Mouse (Mus musculus): ENCODE data around the gene Mill2.

Gene Mill2

GRCm38 (mm10) chr7:18839865-18840264, at the start of gene Mill2:
Gene Mill2, plus strand, starts transcription at chr7:18839966.
- in situ Hi-C loops (cut with MboI; ENCODE audit: low pct_unique_long_range_greater_than_20kb in 1 of 2, low sequenced_read_pairs in 2 of 2, unreplicated experiment in 1 of 2), result loop anchor here in 1 of 2 experiments (10.0 to 25.0 kb wide), 2 partner anchors 45 to 603 kb away; partner anchors contain the start of gene Mill1

- in situ Hi-C loops (cut with MboI; ENCODE audit: low pct_unique_long_range_greater_than_20kb in 1 of 2, low sequenced_read_pairs in 2 of 2, unreplicated experiment in 1 of 2), result loop anchor here in 1 of 2 experiments (10.0 kb wide), 1 partner anchor 66 kb away; no protein-coding TSS in a partner anchor
These were observed 49.1 kb upstream of the Mill2 start for GRCm38 (mm10) chr7:18790671-18791070.

GRCm38 (mm10) chr7:18798420-18798819, 41.3 kb upstream of the Mill2 start, which contains the start of gene Psg19:
Gene Psg19, minus strand, starts transcription at chr7:18798520.
- in situ Hi-C loops (cut with MboI; ENCODE audit: low pct_unique_long_range_greater_than_20kb in 1 of 2, low sequenced_read_pairs in 2 of 2, unreplicated experiment in 1 of 2), result loop anchor here (5.0 to 10.0 kb wide), 2 partner anchors 74 to 76 kb away; no protein-coding TSS in a partner anchor

- in situ Hi-C loops (cut with MboI; ENCODE audit: low pct_unique_long_range_greater_than_20kb in 1 of 2, low sequenced_read_pairs in 2 of 2, unreplicated experiment in 1 of 2), result loop anchor here (5.0 to 10.0 kb wide), 2 partner anchors 74 to 77 kb away; no protein-coding TSS in a partner anchor
These were observed 40.6 kb upstream of the Mill2 start for GRCm38 (mm10) chr7:18799129-18799528.

- in situ Hi-C loops (cut with MboI; ENCODE audit: low pct_unique_long_range_greater_than_20kb in 1 of 2, low sequenced_read_pairs in 2 of 2, unreplicated experiment in 1 of 2), result no loop called here
These were observed 36.2 kb upstream of the Mill2 start for GRCm38 (mm10) chr7:18803526-18803925.

GRCm38 (mm10) chr7:18818301-18818700, 21.5 kb upstream of the Mill2 start:
- in situ Hi-C loops (cut with MboI; ENCODE audit: low pct_unique_long_range_greater_than_20kb in 1 of 2, low sequenced_read_pairs in 2 of 2, unreplicated experiment in 1 of 2), result no loop called here

- in situ Hi-C loops (cut with MboI; ENCODE audit: low pct_unique_long_range_greater_than_20kb in 1 of 2, low sequenced_read_pairs in 2 of 2, unreplicated experiment in 1 of 2), result no loop called here
These were observed 18.3 kb upstream of the Mill2 start, which contains the start of gene Psg17 for GRCm38 (mm10) chr7:18821507-18821906. Gene Psg17, minus strand, starts transcription at chr7:18821607.

GRCm38 (mm10) chr7:18827792-18828546, 11.8 kb upstream of the Mill2 start:
- in situ Hi-C loops (cut with MboI; ENCODE audit: low pct_unique_long_range_greater_than_20kb in 1 of 2, low sequenced_read_pairs in 2 of 2, unreplicated experiment in 1 of 2), result loop anchor here in 1 of 2 experiments (25.0 kb wide), 1 partner anchor 591 kb away; the partner anchor contains the start of gene Mill1

GRCm38 (mm10) chr7:18828592-18828991, 11.2 kb upstream of the Mill2 start:
- in situ Hi-C loops (cut with MboI; ENCODE audit: low pct_unique_long_range_greater_than_20kb in 1 of 2, low sequenced_read_pairs in 2 of 2, unreplicated experiment in 1 of 2), result loop anchor here in 1 of 2 experiments (25.0 kb wide), 1 partner anchor 591 kb away; the partner anchor contains the start of gene Mill1

- in situ Hi-C loops (cut with MboI; ENCODE audit: low pct_unique_long_range_greater_than_20kb in 1 of 2, low sequenced_read_pairs in 2 of 2, unreplicated experiment in 1 of 2), result loop anchor here in 1 of 2 experiments (25.0 kb wide), 1 partner anchor 592 kb away; the partner anchor contains the start of gene Mill1
These were observed 10.2 kb upstream of the Mill2 start for GRCm38 (mm10) chr7:18829545-18829944.

- in situ Hi-C loops (cut with MboI; ENCODE audit: low pct_unique_long_range_greater_than_20kb in 1 of 2, low sequenced_read_pairs in 2 of 2, unreplicated experiment in 1 of 2), result loop anchor here in 1 of 2 experiments (10.0 to 25.0 kb wide), 2 partner anchors 53 to 595 kb away; partner anchors contain the start of gene Mill1
These were observed 7.5 kb upstream of the Mill2 start for GRCm38 (mm10) chr7:18832298-18832697.

GRCm38 (mm10) chr7:18840386-18841173, 814 bp downstream of the Mill2 start:
- in situ Hi-C loops (cut with MboI; ENCODE audit: low pct_unique_long_range_greater_than_20kb in 1 of 2, low sequenced_read_pairs in 2 of 2, unreplicated experiment in 1 of 2), result loop anchor here in 1 of 2 experiments (25.0 kb wide), 1 partner anchor 603 kb away; the partner anchor contains the start of gene Mill1

- in situ Hi-C loops (cut with MboI; ENCODE audit: low pct_unique_long_range_greater_than_20kb in 1 of 2, low sequenced_read_pairs in 2 of 2, unreplicated experiment in 1 of 2), result loop anchor here in 1 of 2 experiments (25.0 kb wide), 1 partner anchor 604 kb away; the partner anchor contains the start of gene Mill1
These were observed 1.4 kb downstream of the Mill2 start for GRCm38 (mm10) chr7:18841174-18841567.

- in situ Hi-C loops (cut with MboI; ENCODE audit: low pct_unique_long_range_greater_than_20kb in 1 of 2, low sequenced_read_pairs in 2 of 2, unreplicated experiment in 1 of 2), result loop anchor here in 1 of 2 experiments (25.0 kb wide), 1 partner anchor 608 kb away; the partner anchor contains the start of gene Mill1
These were observed 5.0 kb downstream of the Mill2 start for GRCm38 (mm10) chr7:18844811-18845210.

GRCm38 (mm10) chr7:18848395-18848794, 8.6 kb downstream of the Mill2 start:
- in situ Hi-C loops (cut with MboI; ENCODE audit: low pct_unique_long_range_greater_than_20kb in 1 of 2, low sequenced_read_pairs in 2 of 2, unreplicated experiment in 1 of 2), result loop anchor here in 1 of 2 experiments (25.0 kb wide), 1 partner anchor 611 kb away; the partner anchor contains the start of gene Mill1

- in situ Hi-C loops (cut with MboI; ENCODE audit: low pct_unique_long_range_greater_than_20kb in 1 of 2, low sequenced_read_pairs in 2 of 2, unreplicated experiment in 1 of 2), result loop anchor here in 1 of 2 experiments (25.0 kb wide), 1 partner anchor 596 kb away; no protein-coding TSS in a partner anchor
These were observed 18.6 kb downstream of the Mill2 start for GRCm38 (mm10) chr7:18858310-18858916.

- in situ Hi-C loops (cut with MboI; ENCODE audit: low pct_unique_long_range_greater_than_20kb in 1 of 2, low sequenced_read_pairs in 2 of 2, unreplicated experiment in 1 of 2), result loop anchor here in 1 of 2 experiments (25.0 kb wide), 1 partner anchor 600 kb away; no protein-coding TSS in a partner anchor
These were observed 23.0 kb downstream of the Mill2 start for GRCm38 (mm10) chr7:18862801-18863200.

GRCm38 (mm10) chr7:18868491-18868890, 28.7 kb downstream of the Mill2 start:
- in situ Hi-C loops (cut with MboI; ENCODE audit: low pct_unique_long_range_greater_than_20kb in 1 of 2, low sequenced_read_pairs in 2 of 2, unreplicated experiment in 1 of 2), result loop anchor here in 1 of 2 experiments (25.0 kb wide), 1 partner anchor 606 kb away; no protein-coding TSS in a partner anchor
